In genomic region chr5:91697075-91697474, GRCm38 (mm10) we compare ENCODE assay signal across 22 mouse cellular contexts.
DNase-seq lines count a peak whose midpoint lies in the region; ATAC-seq and TF ChIP-seq lines count a peak whose summit lies in the region.
"Had no signal": no experiment of that assay in that cellular context is flagged by ENCODE, and none has a peak within 500 bp of the region (broad histone marks: within the 10 kb centered on the region; RNA-seq: fewer than 3 reads in every experiment).

No protein-coding gene starts in this region.

- TF ChIP-seq POLR2A in CH12.LX (IDR thresholded peaks at IDR 0.05; ENCODE audit: low read depth, low read length): no peak

- H3K9ac ChIP-seq in midbrain, embryonic 11.5 days (ENCODE audit: low read length): no peak overlapping the region
- H3K9ac ChIP-seq in midbrain, postnatal 0 days (replicated peaks; ENCODE audit: low read length, poor library complexity, severe bottlenecking): no peak overlapping the region
- H3K9ac ChIP-seq in CH12.LX (ENCODE audit: insufficient read depth, low read depth): no peak overlapping the region

- ATAC-seq in midbrain, embryonic 11.5 days (ENCODE audit: low FRiP score): no peak
- no peak for ATAC-seq in midbrain, postnatal 0 days (ENCODE audit: low FRiP score)
- ATAC-seq: activated CD4-positive, CD25-positive, alpha-beta regulatory T cell, adult 4 months; CD4-positive, CD25-positive, alpha-beta regulatory T cell, adult 4 months; Patski had no signal

- peak; percentile 90 for TF ChIP-seq EP300 in CH12.LX (IDR thresholded peaks at IDR 0.05; ENCODE audit: low read length)

- no peak for TF ChIP-seq CTCF in midbrain, postnatal 0 days (IDR thresholded peaks at IDR 0.05)
- TF ChIP-seq CTCF in CH12.LX (conservative IDR thresholded peaks at IDR 0.05 in 1 of 2, IDR thresholded peaks at IDR 0.05 in 1 of 2; ENCODE audit: low read depth in 2 of 2, low read length in 2 of 2): no peak

- no peak overlapping the region for H3K4me3 ChIP-seq in midbrain, embryonic 11.5 days (ENCODE audit: low read depth, low read length)
- H3K4me3 ChIP-seq in midbrain, postnatal 0 days (ENCODE audit: low read depth, low read length): no peak overlapping the region
- peak overlapping the region in 1 of 3 experiments; percentile 4 for H3K4me3 ChIP-seq in CH12.LX (replicated peaks in 1 of 3; ENCODE audit: low read depth in 2 of 3, low read length in 2 of 3, poor library complexity in 1 of 3)
- H3K4me3 ChIP-seq in forebrain, embryonic 10.5 days: no peak overlapping the region
- H3K4me3 ChIP-seq in embryonic facial prominence, embryonic 10.5 days: no peak overlapping the region

- 83% methylated on average over 6 of the region's 6 CpGs for WGBS in midbrain, embryonic 11.5 days
- 75% methylated on average over 6 of the region's 6 CpGs for WGBS in midbrain, postnatal 0 days
- 84% methylated on average over 6 of the region's 6 CpGs for WGBS in forebrain, embryonic 10.5 days
- 71% methylated on average over 6 of the region's 6 CpGs for WGBS in embryonic facial prominence, embryonic 10.5 days

- peaks cover 7% of the 10 kb centered on the region for H3K4me1 ChIP-seq in midbrain, embryonic 11.5 days (ENCODE audit: control insufficient read depth, insufficient read depth, low read length)
- H3K4me1 ChIP-seq in midbrain, postnatal 0 days (ENCODE audit: insufficient read depth, low read length): no peaks in the 10 kb centered on the region
- H3K4me1 ChIP-seq in CH12.LX (ENCODE audit: control insufficient read depth in 1 of 2, insufficient read depth in 2 of 2): peaks cover 11 to 36% of the 10 kb centered on the region in 2 experiments
- H3K4me1 ChIP-seq in forebrain, embryonic 10.5 days: peaks cover 16% of the 10 kb centered on the region
- peaks cover 18% of the 10 kb centered on the region for H3K4me1 ChIP-seq in embryonic facial prominence, embryonic 10.5 days

- H3K36me3 ChIP-seq in midbrain, embryonic 11.5 days (ENCODE audit: control insufficient read depth, insufficient read depth, low read length): no peaks in the 10 kb centered on the region
- no peaks in the 10 kb centered on the region for H3K36me3 ChIP-seq in midbrain, postnatal 0 days (ENCODE audit: insufficient read depth, low read length)
- H3K36me3 ChIP-seq in CH12.LX (replicated peaks in 1 of 2; ENCODE audit: control insufficient read depth in 1 of 2, insufficient read depth in 1 of 2, low read length in 1 of 2): no peaks in the 10 kb centered on the region
- H3K36me3 ChIP-seq in forebrain, embryonic 10.5 days (replicated peaks): no peaks in the 10 kb centered on the region
- H3K36me3 ChIP-seq in embryonic facial prominence, embryonic 10.5 days (replicated peaks): no peaks in the 10 kb centered on the region
- H3K36me3 ChIP-seq: G1E had no signal

- in situ Hi-C loops in CH12.LX (cut with MboI; ENCODE audit: low pct_ligation_motif_present, low pct_unique_long_range_greater_than_20kb, low sequenced_read_pairs): no loop called here

- peak; percentile 66 for DNase-seq in midbrain, embryonic 11.5 days (ENCODE audit: low spot score, missing footprints)
- DNase-seq in midbrain, postnatal 0 days (ENCODE audit: low spot score): no peak
- DNase-seq in A20 (ENCODE audit: low read depth, low spot score) (peak; percentile 85), CH12.LX (ENCODE audit: extremely low read depth) (peak; percentile 92)
- DNase-seq in forebrain, embryonic 10.5 days (ENCODE audit: extremely low spot score, low spot score): no peak
- no peak for DNase-seq in embryonic facial prominence, embryonic 10.5 days (ENCODE audit: low spot score)
- DNase-seq: adrenal gland, adult 2 months; adrenal gland, adult 8-10 months; adrenal gland, postnatal 10 days; adrenal gland, postnatal 14 days; adrenal gland, postnatal 25 days; adrenal gland, postnatal 36 days; B cell, adult 2 months; cerebellum, adult 11 months; cerebellum, adult 11-12 months; cerebellum, adult 18-20 months; cerebellum, adult 2 months; cerebellum, adult 8-10 months had no signal

- H3K27me3 ChIP-seq in midbrain, embryonic 11.5 days (ENCODE audit: control insufficient read depth, insufficient read depth, low read length): no peaks in the 10 kb centered on the region
- H3K27me3 ChIP-seq in midbrain, postnatal 0 days (ENCODE audit: insufficient read depth, low read length): no peaks in the 10 kb centered on the region
- H3K27me3 ChIP-seq in CH12.LX (replicated peaks): no peaks in the 10 kb centered on the region
- no peaks in the 10 kb centered on the region for H3K27me3 ChIP-seq in forebrain, embryonic 10.5 days (ENCODE audit: poor library complexity, severe bottlenecking)
- no peaks in the 10 kb centered on the region for H3K27me3 ChIP-seq in embryonic facial prominence, embryonic 10.5 days (replicated peaks; ENCODE audit: low read depth, poor library complexity, severe bottlenecking)
- H3K27me3 ChIP-seq: Patski had no signal

- H3K9me3 ChIP-seq in midbrain, embryonic 11.5 days (ENCODE audit: control insufficient read depth, low read length): no peaks in the 10 kb centered on the region
- H3K9me3 ChIP-seq in midbrain, postnatal 0 days (ENCODE audit: low read length): no peaks in the 10 kb centered on the region
- H3K9me3 ChIP-seq in CH12.LX (replicated peaks; ENCODE audit: low read length): peaks cover 5% of the 10 kb centered on the region
- no peaks in the 10 kb centered on the region for H3K9me3 ChIP-seq in forebrain, embryonic 10.5 days
- H3K9me3 ChIP-seq in embryonic facial prominence, embryonic 10.5 days: no peaks in the 10 kb centered on the region
- H3K9me3 ChIP-seq: G1E had no signal

- TF ChIP-seq RAD21 in CH12.LX (IDR thresholded peaks at IDR 0.05; ENCODE audit: low read depth, low read length): no peak; the same call in 1 of the 2 replicates

- dilution Hi-C loops in CH12.LX (cut with MboI; ENCODE audit: extremely low pct_ligation_motif_present, extremely low pct_unique_long_range_greater_than_20kb, low sequenced_read_pairs): no loop called here

- H3K4me2 ChIP-seq in midbrain, embryonic 11.5 days: no peak overlapping the region
- no peak overlapping the region for H3K4me2 ChIP-seq in midbrain, postnatal 0 days (ENCODE audit: low read depth, low read length, poor library complexity, severe bottlenecking)
- H3K4me2 ChIP-seq in CH12.LX (ENCODE audit: insufficient read depth, low read depth, poor library complexity, severe bottlenecking): peak overlapping the region; percentile 51; the same call in 1 of the 2 replicates

- no peaks in the 10 kb centered on the region for H3K79me2 ChIP-seq in CH12.LX (replicated peaks; ENCODE audit: control insufficient read depth, extremely low read depth, insufficient read depth, poor library complexity, severe bottlenecking)

- H3K27ac ChIP-seq in midbrain, embryonic 11.5 days (ENCODE audit: low read depth, low read length): no peak overlapping the region
- no peak overlapping the region for H3K27ac ChIP-seq in midbrain, postnatal 0 days (ENCODE audit: low read depth, low read length)
- H3K27ac ChIP-seq in CH12.LX (ENCODE audit: insufficient read depth, low read depth): peak overlapping the region; percentile 63
- H3K27ac ChIP-seq in forebrain, embryonic 10.5 days: no peak overlapping the region
- H3K27ac ChIP-seq in embryonic facial prominence, embryonic 10.5 days (replicated peaks): no peak overlapping the region

TF ChIP-seq in CH12.LX, 34 proteins besides CTCF, POLR2A, EP300 and RAD21 (continues in another document):
- TF ChIP-seq NELFE (IDR thresholded peaks at IDR 0.05; ENCODE audit: low read depth, low read length) (no peak), POLR2AphosphoS2 (IDR thresholded peaks at IDR 0.05; ENCODE audit: low read depth, low read length) (no peak), SIN3A (IDR thresholded peaks at IDR 0.05; ENCODE audit: low read length) (peak; percentile 49; the same call in 1 of the 2 replicates), UBTF (IDR thresholded peaks at IDR 0.05; ENCODE audit: low read depth, low read length) (no peak), ELF1 (IDR thresholded peaks at IDR 0.05; ENCODE audit: low read depth, low read length) (peak; percentile 83), IRF4 (IDR thresholded peaks at IDR 0.05; ENCODE audit: low read depth, low read length) (peak; percentile 86), MAFK (IDR thresholded peaks at IDR 0.05; ENCODE audit: insufficient replicate concordance, low read length) (no peak), ZC3H11A (IDR thresholded peaks at IDR 0.05; ENCODE audit: low read depth, low read length) (no peak), NRF1 (IDR thresholded peaks at IDR 0.05; ENCODE audit: low read depth, low read length) (no peak), RCOR1 (conservative IDR thresholded peaks at IDR 0.05; ENCODE audit: low read depth, low read length) (no peak), USF1 (IDR thresholded peaks at IDR 0.05; ENCODE audit: low read depth, low read length) (no peak), SMC3 (IDR thresholded peaks at IDR 0.05; ENCODE audit: low read depth, low read length) (no peak), MAX (IDR thresholded peaks at IDR 0.05; ENCODE audit: low read length) (peak; percentile 97), GABPA (IDR thresholded peaks at IDR 0.05; ENCODE audit: insufficient replicate concordance, low read depth, low read length) (no peak), JUND (conservative IDR thresholded peaks at IDR 0.05; ENCODE audit: low read depth, low read length) (0 out of 2 replicates have a peak, but pooled peaks have one; percentile 41), CHD2 (IDR thresholded peaks at IDR 0.05; ENCODE audit: low read length) (no peak), CHD1 (IDR thresholded peaks at IDR 0.05; ENCODE audit: low read depth, low read length) (no peak), ZMIZ1 (IDR thresholded peaks at IDR 0.05; ENCODE audit: low read depth, low read length) (no peak), BHLHE40 (IDR thresholded peaks at IDR 0.05; ENCODE audit: low read depth, low read length) (peak; percentile 70), MEF2A (IDR thresholded peaks at IDR 0.05; ENCODE audit: borderline replicate concordance, low read depth, low read length) (peak; percentile 97), KAT2A (IDR thresholded peaks at IDR 0.05; ENCODE audit: insufficient replicate concordance, low read length) (0 out of 2 replicates have a peak, but pooled peaks have one; percentile 31), USF2 (conservative IDR thresholded peaks at IDR 0.05; ENCODE audit: low read depth, low read length) (no peak), MYC (IDR thresholded peaks at IDR 0.05; ENCODE audit: low read depth, low read length) (peak; percentile 95), MXI1 (IDR thresholded peaks at IDR 0.05; ENCODE audit: low read depth, low read length) (peak; percentile 49; the same call in 1 of the 2 replicates), TBP (conservative IDR thresholded peaks at IDR 0.05; ENCODE audit: low read depth, low read length) (0 out of 2 replicates have a peak, but pooled peaks have one; percentile 41), HCFC1 (IDR thresholded peaks at IDR 0.05; ENCODE audit: low read depth, low read length) (no peak), MAZ (IDR thresholded peaks at IDR 0.05; ENCODE audit: low read depth, low read length) (no peak), ZKSCAN1 (IDR thresholded peaks at IDR 0.05; ENCODE audit: borderline replicate concordance, low read depth, low read length) (no peak)

Comparison
In these comparisons a context has a peak if more than half of its experiments do, and no peak if none do; other contexts are left out.
1. DNase-seq: peak in midbrain, embryonic 11.5 days (single experiment), A20 (single experiment) and CH12.LX (single experiment); none in midbrain, postnatal 0 days (single experiment), forebrain, embryonic 10.5 days (single experiment) and embryonic facial prominence, embryonic 10.5 days (single experiment).